Mouse (Mus musculus) frontal cortex, postnatal 10 days (tissue): ENCODE data around the gene Atp1b1.

Experiments
- DNase-seq, 2 experiments: peaks; one replicate each; pipeline ENCODE4 v3.0.0; 2022; ENCODE audit warnings: low spot score in 2 of 2, mixed read lengths in 1 of 2

Gene Atp1b1

GRCm38 (mm10) chr1:164458245-164458613 is at the start of gene Atp1b1:
Atp1b1 (minus strand) TSS chr1:164458355.
- DNase-seq, result peak; percentile 88 to 92

GRCm38 (mm10) chr1:164505096-164505495 is 46.9 kb upstream of the Atp1b1 start:
- DNase-seq, result no peak

GRCm38 (mm10) chr1:164503140-164503730 is 45.1 kb upstream of the Atp1b1 start:
- no peak for DNase-seq

GRCm38 (mm10) chr1:164502231-164502630 is 44.1 kb upstream of the Atp1b1 start:
- no peak for DNase-seq

GRCm38 (mm10) chr1:164494741-164495512 is 36.8 kb upstream of the Atp1b1 start:
- DNase-seq, result no peak

- no peak for DNase-seq
These were observed 36.1 kb upstream of the Atp1b1 start for GRCm38 (mm10) chr1:164494215-164494614.

- no peak for DNase-seq
These were observed 35.0 kb upstream of the Atp1b1 start for GRCm38 (mm10) chr1:164493042-164493705.

GRCm38 (mm10) chr1:164492476-164492875 is 34.3 kb upstream of the Atp1b1 start:
- DNase-seq, result no peak

- DNase-seq, result no peak
These were observed 31.9 kb upstream of the Atp1b1 start for GRCm38 (mm10) chr1:164489961-164490594.

GRCm38 (mm10) chr1:164483728-164484127 is 25.6 kb upstream of the Atp1b1 start:
- no peak for DNase-seq

- DNase-seq, result no peak
These were observed 24.7 kb upstream of the Atp1b1 start for GRCm38 (mm10) chr1:164482833-164483232.

- no peak for DNase-seq
These were observed 23.6 kb upstream of the Atp1b1 start for GRCm38 (mm10) chr1:164481645-164482354.

- DNase-seq, result no peak
These were observed 22.8 kb upstream of the Atp1b1 start for GRCm38 (mm10) chr1:164480755-164481644.

GRCm38 (mm10) chr1:164475895-164476294 is 17.7 kb upstream of the Atp1b1 start:
- no peak for DNase-seq

GRCm38 (mm10) chr1:164474778-164475511 is 16.8 kb upstream of the Atp1b1 start:
- DNase-seq, result no peak

- no peak for DNase-seq
These were observed 16.2 kb upstream of the Atp1b1 start for GRCm38 (mm10) chr1:164474310-164474709.

- no peak for DNase-seq
These were observed 15.2 kb upstream of the Atp1b1 start for GRCm38 (mm10) chr1:164473398-164473797.

- DNase-seq, result no peak
These were observed 13.5 kb upstream of the Atp1b1 start for GRCm38 (mm10) chr1:164471632-164472031.

GRCm38 (mm10) chr1:164470985-164471384 is 12.8 kb upstream of the Atp1b1 start:
- DNase-seq, result no peak

GRCm38 (mm10) chr1:164468329-164468728 is 10.2 kb upstream of the Atp1b1 start:
- DNase-seq, result no peak
